Mouse (Mus musculus): ENCODE results near the gene Krtap16-1.

- TF ChIP-seq POLR2A (IDR thresholded peaks at IDR 0.05; ENCODE audit: low read depth, low read length) (no peak), CTCF (conservative IDR thresholded peaks at IDR 0.05 in 1 of 2, IDR thresholded peaks at IDR 0.05 in 1 of 2; ENCODE audit: low read depth in 2 of 2, low read length in 2 of 2) (no peak), NRF1 (IDR thresholded peaks at IDR 0.05; ENCODE audit: low read depth, low read length) (no peak), KAT2A (IDR thresholded peaks at IDR 0.05; ENCODE audit: insufficient replicate concordance, low read length) (no peak), CHD2 (IDR thresholded peaks at IDR 0.05; ENCODE audit: low read length) (no peak), MAX (IDR thresholded peaks at IDR 0.05; ENCODE audit: low read length) (no peak), E2F4 (IDR thresholded peaks at IDR 0.05; ENCODE audit: insufficient replicate concordance, low read depth, low read length) (no peak)
These were observed at the start of gene Krtap16-1 for GRCm38 (mm10) chr11:99986180-99986647.

Data from CH12.LX (cell line).